Mouse (Mus musculus) lung, adult 2 months (tissue): ENCODE results near the gene Osbpl8.

Source experiments
- CTCF ChIP-seq: fragments of 200-500 bp; IDR thresholded peaks from 2 replicates; pipeline ENCODE4 v1.5.1; 2011; ENCODE audit warnings: mild to moderate bottlenecking, low read length, control low read depth; ENCODE audit not compliant: insufficient read depth
- POLR2A ChIP-seq: fragments of 200-500 bp; IDR thresholded peaks from 2 replicates; pipeline ENCODE4 v1.6.1; 2011; ENCODE audit warnings: low read depth, mild to moderate bottlenecking, control low read depth, low read length, borderline replicate concordance; ENCODE audit errors: extremely low read depth

DNA sequence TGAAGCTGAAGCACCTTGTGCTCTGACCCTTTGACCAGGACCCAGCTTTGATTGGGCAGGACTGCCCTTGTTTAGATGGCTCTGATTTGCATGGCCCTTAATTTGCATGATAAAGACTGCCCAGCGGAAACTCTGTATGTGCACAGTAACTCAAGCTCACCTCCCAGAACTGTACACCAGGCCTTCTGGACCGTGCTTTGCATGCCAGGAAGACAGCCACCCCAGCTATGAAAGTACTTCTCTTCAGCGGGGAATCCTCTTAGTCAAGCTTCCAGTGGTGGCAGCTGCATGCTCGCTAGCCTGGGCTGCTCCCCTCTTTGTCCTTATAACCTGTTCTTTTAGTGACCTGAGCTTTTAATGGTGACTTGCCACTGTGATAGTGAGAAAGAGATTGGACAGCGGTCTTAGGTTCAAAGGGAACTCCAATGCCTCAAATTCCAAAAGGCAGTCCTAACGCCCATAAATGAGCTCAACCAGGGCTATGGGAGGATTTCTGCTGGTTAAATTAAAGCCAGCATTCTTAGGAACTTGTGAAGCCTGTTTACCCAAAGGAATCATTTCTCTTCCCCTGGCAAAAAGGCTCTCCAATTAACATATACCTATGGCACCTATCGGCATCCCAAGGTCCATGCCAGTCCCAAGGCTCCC lies 47.2 kb upstream of the Osbpl8 start:
- no peak for TF ChIP-seq POLR2A
- no peak for TF ChIP-seq CTCF
